Mouse (Mus musculus) retina, postnatal 1 day (tissue): ENCODE measurements around the gene Daam1.

Experiments
- DNase-seq: peaks from one replicate; pipeline ENCODE4 v3.0.0-alpha.2; 2012

Gene Daam1

GRCm38 (mm10) chr12:71941290-71941689 is 110.4 kb downstream of the Daam1 start:
- no peak for DNase-seq

DNA sequence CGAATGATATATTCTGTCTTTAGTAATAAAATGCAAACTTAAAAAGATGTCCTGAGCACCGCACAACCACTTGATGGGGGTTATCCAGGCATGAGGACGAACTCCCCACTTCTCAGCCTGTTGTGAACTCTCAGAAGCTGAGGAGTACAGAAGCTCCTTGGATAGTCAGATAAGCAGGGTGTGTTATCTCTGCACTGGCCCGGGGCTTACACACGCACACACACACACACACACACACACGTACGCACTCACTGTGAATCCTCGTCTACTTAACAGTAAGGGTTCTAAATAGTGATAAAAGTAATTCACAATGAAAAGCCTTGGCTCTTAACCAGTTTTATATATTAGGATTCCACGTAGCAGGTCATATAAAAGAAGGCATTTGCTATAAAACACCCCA is 112.2 kb downstream of the Daam1 start:
- DNase-seq = no peak

DNA sequence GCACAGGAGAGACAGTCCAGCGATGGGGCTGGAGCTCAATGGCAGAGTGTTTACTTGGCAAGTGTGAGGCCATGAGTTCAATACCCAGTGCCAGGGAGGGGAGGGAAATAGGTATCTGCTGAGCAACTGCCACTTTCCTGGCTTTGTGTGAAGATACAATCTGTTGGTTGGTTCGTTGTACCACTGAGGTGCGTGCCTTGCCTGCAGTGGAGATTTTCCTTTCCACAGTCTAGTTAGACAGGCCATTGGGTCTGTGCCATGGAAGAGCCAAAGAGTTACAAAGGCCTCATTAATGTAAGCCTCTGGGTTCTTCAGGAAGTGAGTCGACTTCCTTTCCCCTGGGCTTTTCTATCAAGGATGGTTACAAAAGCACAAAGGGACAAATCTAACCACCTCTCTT is 112.8 kb downstream of the Daam1 start:
- DNase-seq = no peak

DNA sequence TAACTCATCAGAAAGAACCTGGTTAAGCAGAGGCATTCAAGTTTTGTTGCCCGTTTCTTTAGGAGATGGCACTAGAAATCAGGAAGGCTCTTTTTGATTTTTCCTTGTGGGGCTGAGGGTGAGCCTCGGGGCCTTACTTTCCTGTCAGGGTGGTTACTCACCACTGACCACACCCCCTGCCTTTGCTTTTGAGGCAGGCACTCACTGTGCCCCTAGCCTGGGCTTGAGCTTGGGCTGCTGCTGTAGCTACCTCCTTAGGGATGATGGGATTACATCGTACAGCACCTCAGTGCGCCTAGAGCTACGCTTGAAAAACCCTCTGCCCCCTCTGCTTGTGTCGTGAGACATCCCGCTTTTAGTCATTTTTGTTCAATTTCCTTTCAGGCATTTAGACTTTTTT is 115.0 kb downstream of the Daam1 start:
- DNase-seq = no peak

- DNase-seq = peak; percentile 76
Observed at GRCm38 (mm10) chr12:71946448-71946847, 115.6 kb downstream of the Daam1 start.

GRCm38 (mm10) chr12:71948972-71949371 is 118.1 kb downstream of the Daam1 start:
- DNase-seq = no peak

DNA sequence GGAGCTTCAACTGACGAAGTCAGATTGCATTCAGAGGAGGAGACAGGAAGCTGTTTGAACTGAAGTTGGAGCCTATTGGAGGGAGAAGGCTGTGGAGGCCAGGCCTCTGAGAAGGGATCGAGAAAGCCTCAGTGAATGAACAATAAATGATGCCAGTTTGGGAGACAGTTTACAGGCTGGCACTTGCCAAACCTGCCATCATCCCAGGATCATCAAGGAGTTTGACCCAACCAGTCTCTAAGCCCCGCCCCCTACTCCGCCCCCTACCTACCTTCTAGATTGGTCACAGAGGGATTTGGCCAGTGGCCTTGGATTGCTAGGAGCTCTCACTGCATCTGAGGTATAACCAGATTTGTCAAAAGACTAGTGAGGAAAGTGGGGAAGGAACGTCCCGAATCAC is 118.7 kb downstream of the Daam1 start:
- DNase-seq = no peak

GRCm38 (mm10) chr12:71950095-71950877 is 119.4 kb downstream of the Daam1 start:
- DNase-seq = no peak

GRCm38 (mm10) chr12:71954180-71954935 is 123.5 kb downstream of the Daam1 start:
- DNase-seq = peak; percentile 71

- peak; percentile 81 for DNase-seq
Observed at GRCm38 (mm10) chr12:71956980-71957379, 126.1 kb downstream of the Daam1 start.

DNA sequence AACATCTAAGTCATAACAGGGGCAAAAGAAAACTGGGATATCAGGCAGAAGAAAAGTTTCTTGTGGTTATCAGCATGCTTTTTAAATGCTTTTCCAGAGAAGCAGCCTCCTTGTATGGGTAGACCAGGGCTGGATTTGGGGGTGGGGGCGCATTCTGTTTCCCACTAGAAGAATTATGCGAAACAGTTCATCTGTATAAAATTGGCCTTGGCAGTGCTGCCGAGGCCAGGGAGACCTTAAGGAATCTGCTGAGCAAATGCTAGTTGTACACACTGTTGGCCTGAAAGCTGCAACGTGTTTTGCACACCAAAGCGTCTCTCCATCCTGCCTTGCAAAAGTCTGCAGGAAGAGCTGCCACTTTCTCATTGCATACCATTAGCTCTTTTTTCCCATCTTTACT is 126.6 kb downstream of the Daam1 start:
- peak; percentile 66 for DNase-seq

DNA sequence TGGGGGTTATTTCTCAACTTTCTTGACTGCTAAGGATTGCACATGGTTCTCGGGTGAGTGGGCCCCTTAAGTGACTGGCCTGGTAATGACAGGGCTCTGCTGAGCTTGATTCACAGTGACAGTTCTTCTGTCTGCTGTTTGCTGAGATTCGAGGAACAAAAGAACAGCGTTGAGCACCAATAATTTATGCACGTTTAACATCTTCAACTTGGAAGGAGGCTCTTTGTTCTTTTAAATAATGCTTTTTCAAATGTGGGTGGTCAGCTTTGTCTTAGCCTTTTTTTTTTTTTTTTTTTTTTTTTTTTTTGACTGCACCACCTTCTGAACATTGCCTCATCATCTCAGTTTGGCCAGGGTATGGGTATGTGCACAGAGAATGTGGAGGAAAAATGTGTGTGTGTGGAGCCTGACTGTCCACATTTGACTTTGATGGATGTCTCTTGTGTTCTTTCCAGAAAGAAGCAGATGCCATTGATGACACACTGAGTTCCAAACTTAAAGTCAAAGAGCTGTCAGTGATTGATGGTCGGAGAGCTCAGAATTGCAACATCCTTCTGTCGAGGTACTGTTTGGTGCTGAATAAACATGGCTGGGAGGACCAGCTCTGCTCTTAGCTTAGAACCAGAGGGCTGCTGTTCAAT is 128.6 kb downstream of the Daam1 start:
- DNase-seq = peak; percentile 95

DNA sequence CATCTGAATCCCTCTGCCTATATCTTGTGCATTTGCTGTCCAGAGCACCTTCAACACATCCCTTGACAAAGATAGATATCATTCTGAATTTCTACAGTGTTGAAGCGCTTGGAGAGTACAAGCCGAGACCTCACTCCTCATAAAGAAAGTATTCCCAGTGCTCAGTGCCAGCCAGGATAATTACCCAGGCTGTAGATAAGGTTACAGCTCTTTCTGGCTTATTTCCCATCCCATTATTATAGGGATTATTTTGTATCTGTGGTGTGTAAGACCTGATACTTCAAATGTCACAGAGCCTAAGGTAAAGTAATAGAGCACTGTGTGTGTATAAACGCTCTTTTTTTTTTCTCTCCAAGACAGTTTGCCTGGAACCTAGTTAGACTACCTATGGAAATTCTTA is 130.8 kb downstream of the Daam1 start:
- no peak for DNase-seq

DNA sequence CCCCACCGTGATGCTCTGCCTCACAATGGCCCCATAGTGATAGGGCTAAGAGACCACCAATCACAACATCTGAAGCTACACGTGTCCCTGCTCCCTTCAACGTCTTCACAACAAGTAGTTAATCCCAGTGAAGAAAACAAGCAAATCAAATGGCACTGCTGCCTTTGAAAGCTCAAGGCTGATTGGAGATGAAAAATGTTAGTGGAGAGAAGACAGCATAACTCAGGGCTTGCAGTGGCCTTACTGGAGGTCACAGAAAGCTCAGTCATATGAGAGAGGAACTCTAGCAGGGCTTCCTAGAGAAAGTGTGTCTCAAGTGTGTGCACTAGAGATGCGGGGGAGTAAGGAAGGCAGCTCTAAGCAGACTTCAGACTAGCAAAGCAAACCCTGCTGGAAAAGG is 131.7 kb downstream of the Daam1 start:
- DNase-seq = no peak

DNA sequence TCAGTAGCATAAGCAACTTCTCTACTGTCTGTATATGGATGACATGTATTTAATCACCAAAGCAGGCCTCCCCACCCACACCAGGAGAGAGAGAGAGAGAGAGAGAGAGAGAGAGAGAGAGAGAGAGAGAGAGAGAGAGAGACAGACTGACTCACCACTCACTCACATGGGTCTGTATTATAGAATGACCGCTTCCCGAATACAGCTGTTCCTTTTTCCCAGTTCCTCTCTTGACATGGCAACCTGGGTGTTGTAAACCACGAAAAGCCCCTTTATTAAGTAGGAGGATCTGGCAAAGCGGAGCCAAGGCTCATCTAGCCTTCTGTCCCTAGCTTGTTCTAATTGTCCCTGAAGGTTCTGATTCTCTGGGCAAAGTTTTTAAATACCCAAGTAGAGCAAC is 137.7 kb downstream of the Daam1 start:
- DNase-seq = no peak

- DNase-seq = no peak
Observed at GRCm38 (mm10) chr12:71969022-71969421, 138.1 kb downstream of the Daam1 start.

- no peak for DNase-seq
Observed at GRCm38 (mm10) chr12:71969439-71969838, 138.6 kb downstream of the Daam1 start.

DNA sequence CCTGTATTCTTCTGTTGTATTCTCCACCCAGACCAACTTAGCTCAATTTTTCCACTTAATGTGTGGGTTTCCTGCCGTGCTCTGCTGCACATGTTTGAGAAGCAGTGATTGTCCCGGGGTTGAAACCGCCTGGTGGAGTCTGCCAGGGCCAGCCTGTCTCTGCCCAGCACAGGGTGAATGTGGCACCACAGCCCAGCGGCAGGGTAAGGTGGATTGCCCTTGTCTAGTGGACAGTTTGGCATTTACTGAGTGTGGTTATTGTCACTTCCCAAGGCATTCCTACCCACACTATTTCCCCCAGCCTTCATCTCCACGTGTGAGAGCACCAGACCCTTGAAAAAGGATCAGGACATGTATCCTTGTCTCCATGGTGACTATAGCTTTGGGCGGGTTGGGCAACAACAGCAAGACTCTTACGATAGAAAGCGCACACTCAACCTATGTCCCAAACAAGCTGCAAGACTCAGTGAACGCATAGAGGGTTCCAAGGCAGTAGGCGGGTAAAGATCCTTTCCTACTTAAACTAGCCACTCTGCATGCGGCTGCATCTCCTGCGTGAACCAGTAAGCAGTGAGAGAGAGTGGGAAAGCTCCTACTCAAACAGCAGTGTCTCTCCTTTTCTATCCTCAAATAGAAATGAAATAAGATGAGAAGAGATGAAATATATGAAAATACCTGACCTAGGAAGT is 139.2 kb downstream of the Daam1 start:
- DNase-seq = no peak

- no peak for DNase-seq
Observed at GRCm38 (mm10) chr12:71970791-71971654, 140.1 kb downstream of the Daam1 start.

GRCm38 (mm10) chr12:71972126-71972525 is 141.2 kb downstream of the Daam1 start:
- DNase-seq = no peak

- no peak for DNase-seq
Observed at GRCm38 (mm10) chr12:71972619-71973266, 141.9 kb downstream of the Daam1 start.

DNA sequence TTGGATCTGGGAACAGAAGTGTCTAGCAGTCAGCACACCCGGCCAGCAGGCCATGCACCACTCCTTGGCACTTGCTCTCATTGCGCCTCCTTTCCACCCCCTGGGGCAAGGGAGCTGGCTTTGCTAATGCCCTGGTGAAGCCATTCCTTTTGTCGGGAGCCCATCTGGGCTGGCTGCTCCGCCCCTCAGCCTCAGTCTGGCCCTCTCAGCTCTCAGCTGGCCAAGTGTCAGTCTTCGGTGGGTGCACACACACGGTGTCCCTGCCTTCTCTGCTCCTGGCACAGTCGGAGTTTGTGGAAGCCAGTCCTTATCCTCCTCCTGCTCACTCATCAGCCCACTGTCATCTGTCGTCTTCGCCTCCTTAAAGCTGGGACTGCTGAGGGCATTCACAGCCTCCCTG is 142.7 kb downstream of the Daam1 start:
- DNase-seq = peak; percentile 41
